Mouse (Mus musculus): ENCODE measurements around the gene Asah2.
"Not testable (repeated sequence)": the region's sequence is repeated elsewhere in the genome, so short reads cannot be mapped to it uniquely, and the experiment has no call there.

The Asah2 gene

GRCm38 (mm10) chr19:32102294-32102975 lies 5.6 kb downstream of the Asah2 start:
- no peak for DNase-seq

- DNase-seq = no peak
Observed at GRCm38 (mm10) chr19:32098582-32098981, 9.4 kb downstream of the Asah2 start.

GRCm38 (mm10) chr19:32092358-32092757 lies 15.7 kb downstream of the Asah2 start:
- no peak for DNase-seq

DNA sequence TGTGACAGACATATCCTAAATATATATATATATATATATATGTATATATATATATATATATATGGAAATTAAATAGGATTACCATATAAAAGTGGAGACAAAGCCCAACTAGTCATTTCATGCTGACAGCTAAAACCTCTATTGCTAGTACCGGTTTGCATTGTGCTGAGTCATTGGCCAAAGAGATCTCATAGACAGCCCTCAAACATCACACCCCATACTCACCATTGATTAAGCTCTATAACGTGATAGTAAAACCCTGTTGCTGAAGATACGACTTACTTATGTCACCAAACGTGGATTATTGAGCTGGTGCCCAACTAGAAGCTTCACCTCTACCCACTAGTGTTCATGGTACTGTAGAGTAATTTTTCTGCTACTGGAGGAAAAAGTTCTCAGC lies 17.2 kb downstream of the Asah2 start:
- DNase-seq = no peak

GRCm38 (mm10) chr19:32088570-32088969 lies 19.4 kb downstream of the Asah2 start:
- no peak for DNase-seq

DNA sequence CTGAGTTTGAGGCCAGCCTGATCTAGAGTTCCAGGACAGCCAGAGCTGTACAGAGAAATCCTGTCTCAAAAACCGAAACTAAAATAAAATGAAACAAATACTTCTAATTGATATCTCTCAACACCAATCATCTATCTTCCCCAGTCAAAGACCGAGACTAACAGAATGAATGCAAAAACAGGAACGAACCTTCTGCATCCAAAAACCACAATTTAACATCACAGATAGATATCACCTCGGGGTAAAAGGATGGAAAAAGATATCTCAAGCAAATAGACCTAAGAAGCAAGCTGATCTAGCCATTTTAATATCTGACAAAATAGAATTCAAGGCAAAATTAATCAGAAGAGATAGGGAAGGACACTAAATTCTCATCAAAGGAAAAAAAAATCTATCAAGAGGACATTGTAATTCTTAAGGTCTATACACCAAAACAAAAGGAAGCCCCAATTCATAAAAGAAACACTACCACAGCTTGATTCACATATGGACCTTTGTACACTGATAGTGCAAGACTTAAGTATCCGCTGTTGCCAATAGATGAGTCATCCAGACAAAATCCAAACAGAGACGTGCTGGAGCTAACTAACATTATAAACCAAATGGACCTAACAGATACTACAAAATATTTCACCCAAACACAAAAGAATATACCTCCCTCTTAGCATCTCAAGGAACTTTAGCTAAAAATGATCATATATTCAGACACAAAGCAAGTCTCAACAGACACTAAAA lies 20.1 kb downstream of the Asah2 start:
- no peak for DNase-seq

DNA sequence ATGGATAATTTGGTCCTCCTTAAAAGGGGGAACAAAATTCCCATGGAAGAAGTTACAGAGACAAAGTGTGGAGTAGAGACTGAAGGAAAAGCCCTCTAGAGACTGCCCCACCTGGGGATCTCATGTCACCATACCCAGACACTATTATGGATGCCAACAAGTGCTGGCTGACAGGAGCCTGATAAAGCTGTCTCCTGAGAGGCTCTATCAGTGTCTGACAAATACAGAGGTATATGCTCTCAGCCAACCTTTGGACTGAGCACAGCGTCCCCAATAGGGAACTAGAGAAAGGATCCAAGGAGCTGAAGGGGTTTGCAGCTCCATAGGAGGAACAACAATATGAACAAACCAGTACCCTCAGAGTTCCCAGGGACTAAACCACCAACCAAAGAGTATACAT lies 23.2 kb downstream of the Asah2 start:
- not testable (repeated sequence) for DNase-seq

DNA sequence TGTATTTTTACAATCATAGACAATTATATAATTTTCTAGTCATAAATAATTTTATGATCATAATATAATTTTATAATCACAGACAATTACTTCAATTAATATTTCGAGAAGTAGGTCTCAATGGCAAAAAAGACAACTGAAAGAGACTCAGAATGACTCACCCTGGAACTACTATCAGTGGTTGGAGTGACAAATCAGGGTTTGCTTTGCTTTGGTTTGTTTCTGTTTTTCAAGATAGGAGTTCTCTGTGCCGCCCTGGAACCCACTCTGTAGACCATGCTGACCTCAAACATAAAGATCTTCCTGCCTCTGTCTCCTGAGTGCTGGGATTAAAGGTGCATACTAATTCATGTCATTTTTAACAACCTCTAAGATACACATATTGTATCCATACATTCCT lies 37.7 kb downstream of the Asah2 start:
- no peak for DNase-seq

GRCm38 (mm10) chr19:32069598-32069997 lies 38.4 kb downstream of the Asah2 start:
- DNase-seq = no peak

GRCm38 (mm10) chr19:32067669-32068068 lies 40.3 kb downstream of the Asah2 start:
- no peak for DNase-seq

- DNase-seq = no peak
Observed at GRCm38 (mm10) chr19:32061294-32061693, 46.7 kb downstream of the Asah2 start.

- DNase-seq = no peak
Observed at GRCm38 (mm10) chr19:32056252-32056651, 51.8 kb downstream of the Asah2 start.

- no peak for DNase-seq
Observed at GRCm38 (mm10) chr19:32055725-32056124, 52.3 kb downstream of the Asah2 start.

- no peak for DNase-seq
Observed at GRCm38 (mm10) chr19:32051251-32051650, 56.8 kb downstream of the Asah2 start.

GRCm38 (mm10) chr19:32032881-32033280 lies 75.1 kb downstream of the Asah2 start:
- no peak for DNase-seq

GRCm38 (mm10) chr19:32030430-32030829 lies 77.6 kb downstream of the Asah2 start:
- DNase-seq = peak; percentile 78

- no peak for DNase-seq
Observed at GRCm38 (mm10) chr19:32025443-32025842, 82.6 kb downstream of the Asah2 start.

DNA sequence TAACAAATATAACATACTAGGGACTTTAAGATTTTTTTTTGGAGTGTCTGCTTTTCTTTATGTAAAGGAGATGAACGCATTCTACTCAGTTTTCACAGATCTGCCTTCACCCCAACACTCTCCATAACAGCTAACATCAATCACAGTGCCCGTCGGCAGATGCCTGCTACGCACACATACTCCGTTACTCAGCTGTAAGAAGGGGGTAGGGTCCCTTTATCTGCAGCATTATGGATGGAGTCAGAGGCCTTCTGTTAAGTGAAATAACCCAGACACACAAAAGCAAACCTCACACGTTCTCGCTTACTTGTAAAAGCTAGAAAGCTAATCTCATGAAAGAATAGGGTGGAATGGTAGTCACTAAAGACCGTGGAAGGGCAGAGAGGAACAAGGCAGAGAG lies 88.3 kb downstream of the Asah2 start:
- DNase-seq = no peak

GRCm38 (mm10) chr19:32018585-32018984 lies 89.4 kb downstream of the Asah2 start:
- DNase-seq = no peak

DNA sequence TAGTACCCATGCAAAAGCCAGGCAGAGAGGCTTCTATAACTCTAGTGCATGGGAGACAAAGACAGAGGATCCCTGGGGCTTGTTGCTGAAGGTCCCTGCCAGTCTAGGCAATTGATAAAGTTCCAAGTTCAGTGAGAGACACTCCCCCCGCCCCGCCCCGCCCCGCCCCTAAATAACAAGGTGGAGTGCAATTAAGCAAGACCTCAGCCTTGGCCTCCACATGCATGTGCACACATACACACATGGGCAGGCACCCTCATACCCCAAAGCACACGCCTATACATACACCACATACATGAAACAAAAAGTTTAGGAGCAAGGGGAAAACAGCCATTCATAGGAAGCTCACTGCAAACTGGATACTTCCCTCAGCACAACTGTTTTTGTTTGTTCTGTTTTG lies 90.0 kb downstream of the Asah2 start:
- no peak for DNase-seq

- DNase-seq = no peak
Observed at GRCm38 (mm10) chr19:32002623-32003022, 105.4 kb downstream of the Asah2 start.

DNA sequence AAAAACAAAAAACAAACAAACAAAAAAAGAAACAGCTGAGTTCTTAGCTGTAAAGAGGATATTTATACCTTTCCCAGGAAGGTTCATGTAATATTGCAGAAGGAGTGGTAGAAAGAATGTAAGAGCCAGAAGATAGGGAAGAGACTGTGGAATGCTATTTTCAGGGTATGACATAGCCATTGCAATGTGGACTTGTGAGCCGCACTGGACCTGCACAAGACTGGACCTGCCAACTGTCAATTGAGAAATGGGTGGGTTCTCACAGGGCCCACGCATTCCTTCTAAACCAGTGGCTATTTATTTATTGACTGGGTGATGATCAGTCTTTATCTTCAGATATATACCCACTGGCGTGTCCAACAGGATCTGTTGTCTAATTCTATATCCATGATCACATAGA lies 111.1 kb downstream of the Asah2 start:
- DNase-seq = no peak

GRCm38 (mm10) chr19:31991057-31991456 lies 117.0 kb downstream of the Asah2 start:
- DNase-seq = no peak

DNA sequence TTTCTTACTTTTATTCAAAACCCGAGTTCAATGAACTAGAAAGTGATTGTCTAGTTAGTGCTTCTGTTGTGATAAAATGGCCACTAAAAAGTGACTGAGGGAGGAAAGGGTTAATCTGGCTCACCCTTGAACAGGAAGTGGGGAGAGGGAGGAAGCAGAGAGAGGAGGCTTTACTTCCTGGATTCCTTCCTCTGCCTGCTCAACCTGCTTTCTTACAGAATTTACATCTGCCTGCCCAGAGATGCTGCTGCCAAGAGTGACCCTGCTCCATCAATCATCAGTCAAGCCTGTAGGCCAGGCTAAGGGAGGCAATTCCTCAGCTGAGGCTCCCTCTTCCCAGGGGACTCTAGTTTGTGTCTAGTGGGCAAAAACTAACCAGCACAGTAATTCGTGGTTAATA lies 132.1 kb downstream of the Asah2 start:
- no peak for DNase-seq

- DNase-seq = peak; percentile 87
Observed at GRCm38 (mm10) chr19:31971998-31972397, 136.0 kb downstream of the Asah2 start.
